Mouse (Mus musculus) 416B (cell line): Measurements from ENCODE around the gene Gm20721.
"Not testable (repeated sequence)": the region's sequence is repeated elsewhere in the genome, so short reads cannot be mapped to it uniquely, and the experiment has no call there.

ENCODE experiments used
- DNase-seq: peaks from one replicate; pipeline ENCODE4 v3.0.0; 2011; ENCODE audit warnings: low read depth

Gm20721 gene

DNA sequence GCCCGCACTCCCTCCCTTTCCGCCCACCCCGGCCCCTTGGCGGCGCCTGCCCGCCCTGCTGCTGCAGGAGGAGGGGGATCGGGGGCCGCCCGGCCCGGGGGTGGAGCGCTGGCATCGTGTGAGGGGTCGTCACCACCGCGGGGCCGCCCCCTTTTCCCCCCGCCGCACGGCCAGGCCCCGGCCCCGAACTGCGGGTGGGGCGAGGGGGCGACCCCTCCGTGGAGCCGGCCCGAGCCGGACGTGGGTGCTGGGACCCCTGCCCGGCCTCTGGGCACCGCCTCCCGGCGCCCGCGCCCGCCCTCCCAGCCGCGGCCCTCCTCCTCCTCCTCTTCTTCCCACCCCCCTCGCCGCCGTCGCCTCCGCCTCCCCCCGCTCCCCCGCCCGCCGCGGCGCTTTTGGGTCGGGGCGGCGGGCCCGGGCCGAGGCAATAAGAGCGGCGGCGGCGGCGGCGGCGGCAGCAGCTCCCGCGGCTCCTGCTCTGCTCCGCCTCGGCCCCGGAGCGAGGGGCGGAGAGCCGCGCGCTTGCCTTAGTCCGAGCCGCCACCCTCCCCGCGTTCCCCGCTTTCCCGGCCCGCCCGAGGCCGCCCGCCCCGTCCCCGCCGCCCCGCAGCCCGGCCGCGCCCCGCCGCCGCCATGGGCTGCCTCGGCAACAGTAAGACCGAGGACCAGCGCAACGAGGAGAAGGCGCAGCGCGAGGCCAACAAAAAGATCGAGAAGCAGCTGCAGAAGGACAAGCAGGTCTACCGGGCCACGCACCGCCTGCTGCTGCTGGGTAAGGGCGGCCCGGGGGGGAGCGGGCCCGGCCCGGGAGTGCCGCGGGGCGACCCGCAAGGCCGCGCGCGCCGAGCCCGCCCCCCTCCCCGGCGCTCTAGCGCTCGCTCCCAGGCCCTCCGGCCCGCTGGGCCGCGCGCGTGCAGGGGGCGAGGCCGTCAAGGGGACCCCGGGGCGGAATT, 16.6 kb downstream of the Gm20721 start:
- DNase-seq, result peak; percentile 85

DNA sequence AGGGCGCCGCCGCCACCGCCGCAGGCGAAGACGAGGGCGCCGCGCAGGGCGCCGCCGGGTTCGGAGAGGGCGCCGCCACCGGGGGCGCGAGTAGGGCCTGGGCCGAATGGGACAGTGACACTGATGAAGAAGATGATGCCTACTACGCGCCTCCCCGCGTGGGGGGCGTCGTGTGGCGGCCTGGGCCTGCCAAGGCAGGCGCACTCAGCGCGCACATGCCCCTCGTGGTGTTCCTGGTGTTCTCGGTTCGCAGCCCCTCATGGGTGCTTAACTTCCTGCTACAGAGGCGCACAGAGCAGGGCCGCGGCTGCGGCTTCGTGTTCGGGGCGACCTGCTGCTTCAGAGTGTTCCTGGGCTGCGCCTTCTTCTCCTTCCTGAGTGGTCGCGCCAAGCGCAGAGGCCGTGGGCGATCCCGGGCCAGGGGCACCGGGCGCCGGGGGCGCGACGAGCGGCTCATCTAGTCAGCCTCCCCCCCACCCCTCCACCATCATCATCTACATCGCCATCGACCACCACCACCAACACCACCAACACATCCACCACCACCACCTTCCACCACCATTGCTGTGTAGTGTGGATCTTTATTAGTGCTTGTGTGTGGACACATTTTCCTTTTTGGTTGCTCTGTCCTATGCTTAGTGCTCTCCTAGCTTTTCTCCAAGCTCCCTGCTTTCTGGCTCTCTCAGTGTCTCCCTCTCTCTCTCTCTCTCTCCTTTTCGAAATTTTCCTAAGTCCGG, 17.4 kb downstream of the Gm20721 start:
- peak; percentile 56 for DNase-seq

DNA sequence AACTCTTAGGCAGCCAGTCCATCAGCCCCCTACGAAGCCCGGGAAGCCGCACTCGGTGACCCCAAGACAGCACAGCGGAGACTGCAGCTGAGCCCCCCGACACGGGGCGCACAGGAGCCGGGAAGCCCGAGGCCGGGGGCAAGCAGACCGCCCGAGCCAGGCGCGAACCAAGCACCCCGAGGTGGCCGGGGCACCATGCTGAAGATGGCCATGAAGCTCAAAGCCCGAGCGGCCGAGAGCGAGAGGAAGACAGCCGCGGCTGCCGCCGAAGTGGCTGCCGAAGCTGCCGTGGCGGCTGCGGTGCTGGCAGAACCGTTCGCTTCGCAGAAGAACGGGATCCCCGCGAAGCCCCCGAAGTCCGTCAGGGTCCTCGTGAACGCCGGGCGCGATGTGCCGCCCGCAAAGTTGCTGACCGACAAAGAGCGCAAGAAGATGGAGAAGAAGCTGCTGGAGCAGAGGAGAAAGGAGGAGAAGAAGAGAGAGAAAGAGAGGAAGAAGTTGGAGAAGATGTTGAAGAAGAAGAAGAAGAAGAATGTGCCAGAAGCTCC, 18.1 kb downstream of the Gm20721 start:
- DNase-seq, result no peak

- DNase-seq, result peak; percentile 93
Measured at GRCm38 (mm10) chr2:174327295-174327981, 19.1 kb downstream of the Gm20721 start.

DNA sequence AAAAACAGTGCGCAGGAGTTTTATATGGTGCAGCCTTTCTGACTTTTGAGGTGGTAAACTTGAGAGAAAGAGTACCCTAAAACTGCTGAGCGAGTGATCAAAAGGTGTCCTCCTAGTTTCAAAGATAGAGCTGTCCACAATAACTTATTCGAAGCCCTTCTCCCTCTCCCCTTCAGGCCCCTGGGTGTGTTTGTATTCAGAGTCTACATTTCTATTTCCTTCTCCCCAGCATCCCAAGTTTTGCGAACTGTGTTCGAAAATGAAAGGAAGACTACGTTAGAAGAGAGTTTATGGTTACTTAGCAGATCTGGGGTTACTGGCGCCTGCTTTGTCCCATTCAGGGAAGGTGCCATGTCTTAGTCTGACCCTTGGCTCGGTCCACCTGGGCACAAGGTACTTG, 20.0 kb downstream of the Gm20721 start:
- peak; percentile 37 for DNase-seq

- DNase-seq, result no peak
Measured at GRCm38 (mm10) chr2:174325989-174326388, 20.5 kb downstream of the Gm20721 start.

GRCm38 (mm10) chr2:174316661-174317060, 29.9 kb downstream of the Gm20721 start:
- no peak for DNase-seq

DNA sequence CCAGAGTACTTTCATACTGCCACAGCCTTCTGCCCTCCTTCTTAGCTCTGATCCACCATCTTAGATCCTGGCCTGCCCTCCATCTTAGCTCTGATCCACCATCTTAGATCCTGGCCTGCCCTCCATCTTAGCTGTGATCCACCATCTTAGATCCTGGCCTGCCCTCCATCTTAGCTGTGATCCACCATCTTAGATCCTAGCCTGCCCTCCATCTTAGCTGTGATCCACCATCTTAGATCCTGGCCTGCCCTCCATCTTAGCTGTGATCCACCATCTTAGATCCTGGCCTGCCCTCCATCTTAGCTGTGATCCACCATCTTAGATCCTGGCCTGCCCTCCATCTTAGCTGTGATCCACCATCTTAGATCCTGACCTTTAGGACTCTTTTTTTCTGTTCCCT, 31.1 kb downstream of the Gm20721 start:
- DNase-seq, result not testable (repeated sequence)

- DNase-seq, result no peak
Measured at GRCm38 (mm10) chr2:174312661-174313060, 33.9 kb downstream of the Gm20721 start.

GRCm38 (mm10) chr2:174312118-174312647, 34.3 kb downstream of the Gm20721 start:
- DNase-seq, result peak; percentile 73

GRCm38 (mm10) chr2:174311613-174312012, 34.9 kb downstream of the Gm20721 start:
- DNase-seq, result no peak

DNA sequence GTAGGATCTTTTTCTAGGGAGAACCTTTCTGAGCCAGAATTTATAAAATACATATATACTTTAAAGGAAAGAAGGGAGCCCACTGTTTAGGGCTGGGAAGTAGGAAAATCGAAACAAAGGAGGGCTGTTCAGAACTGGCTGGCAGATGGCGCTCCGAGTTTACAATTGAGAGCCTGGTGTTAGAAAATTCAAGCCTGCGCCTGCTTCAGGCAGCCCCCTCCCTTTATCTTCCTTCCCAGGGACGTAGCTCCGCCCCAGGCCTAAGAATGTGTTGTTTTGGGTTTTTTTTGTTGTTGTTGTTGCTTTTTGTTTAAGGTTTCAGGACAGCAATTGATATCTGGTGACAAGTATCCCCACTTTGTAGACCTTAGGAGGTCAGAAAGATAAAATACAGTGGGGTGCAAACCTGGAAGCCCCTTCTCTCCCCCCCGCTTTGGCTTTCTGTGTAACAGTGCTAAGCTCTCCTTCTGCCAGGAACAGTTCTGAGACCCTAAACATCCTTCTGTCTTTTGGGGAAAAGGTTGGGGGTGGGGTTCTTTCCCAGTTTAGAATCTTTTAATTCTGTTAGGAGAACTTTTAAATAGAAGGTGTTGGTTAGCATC, 35.5 kb downstream of the Gm20721 start:
- DNase-seq, result peak; percentile 55

- DNase-seq, result no peak
Measured at GRCm38 (mm10) chr2:174307903-174308302, 38.6 kb downstream of the Gm20721 start.

- DNase-seq, result no peak
Measured at GRCm38 (mm10) chr2:174305646-174306045, 40.9 kb downstream of the Gm20721 start.

GRCm38 (mm10) chr2:174302526-174302925, 44.0 kb downstream of the Gm20721 start:
- DNase-seq, result no peak

DNA sequence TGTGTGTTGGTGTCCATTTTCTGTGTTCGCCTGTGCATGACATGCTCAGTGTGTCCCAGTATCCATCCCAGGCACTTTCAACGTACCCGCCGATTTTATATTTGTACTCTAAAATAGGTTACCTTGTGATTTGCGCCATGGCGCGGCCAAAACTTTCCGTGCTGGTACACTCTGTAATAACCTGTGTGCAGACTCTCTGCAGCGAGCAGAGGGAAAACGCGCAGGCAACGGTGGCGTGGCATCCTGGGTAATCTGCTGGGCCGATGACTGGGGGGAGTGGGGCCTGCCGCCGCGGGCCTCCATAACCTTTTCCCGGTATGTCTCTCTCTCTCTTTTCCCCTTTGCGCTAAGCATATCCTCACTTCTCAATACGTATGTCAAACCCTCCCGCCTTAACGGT, 45.8 kb downstream of the Gm20721 start:
- DNase-seq, result no peak

- DNase-seq, result no peak
Measured at GRCm38 (mm10) chr2:174300186-174300585, 46.3 kb downstream of the Gm20721 start.

DNA sequence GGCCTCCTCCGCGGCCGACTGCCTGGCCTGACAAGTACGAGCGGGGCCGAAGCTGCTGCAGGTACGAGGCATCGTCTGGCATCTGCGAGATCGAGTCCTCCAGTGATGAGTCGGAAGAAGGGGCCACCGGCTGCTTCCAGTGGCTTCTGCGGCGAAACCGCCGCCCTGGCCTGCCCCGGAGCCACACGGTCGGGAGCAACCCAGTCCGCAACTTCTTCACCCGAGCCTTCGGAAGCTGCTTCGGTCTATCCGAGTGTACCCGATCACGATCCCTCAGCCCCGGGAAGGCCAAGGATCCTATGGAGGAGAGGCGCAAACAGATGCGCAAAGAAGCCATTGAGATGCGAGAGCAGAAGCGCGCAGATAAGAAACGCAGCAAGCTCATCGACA, 46.7 kb downstream of the Gm20721 start:
- DNase-seq, result no peak

DNA sequence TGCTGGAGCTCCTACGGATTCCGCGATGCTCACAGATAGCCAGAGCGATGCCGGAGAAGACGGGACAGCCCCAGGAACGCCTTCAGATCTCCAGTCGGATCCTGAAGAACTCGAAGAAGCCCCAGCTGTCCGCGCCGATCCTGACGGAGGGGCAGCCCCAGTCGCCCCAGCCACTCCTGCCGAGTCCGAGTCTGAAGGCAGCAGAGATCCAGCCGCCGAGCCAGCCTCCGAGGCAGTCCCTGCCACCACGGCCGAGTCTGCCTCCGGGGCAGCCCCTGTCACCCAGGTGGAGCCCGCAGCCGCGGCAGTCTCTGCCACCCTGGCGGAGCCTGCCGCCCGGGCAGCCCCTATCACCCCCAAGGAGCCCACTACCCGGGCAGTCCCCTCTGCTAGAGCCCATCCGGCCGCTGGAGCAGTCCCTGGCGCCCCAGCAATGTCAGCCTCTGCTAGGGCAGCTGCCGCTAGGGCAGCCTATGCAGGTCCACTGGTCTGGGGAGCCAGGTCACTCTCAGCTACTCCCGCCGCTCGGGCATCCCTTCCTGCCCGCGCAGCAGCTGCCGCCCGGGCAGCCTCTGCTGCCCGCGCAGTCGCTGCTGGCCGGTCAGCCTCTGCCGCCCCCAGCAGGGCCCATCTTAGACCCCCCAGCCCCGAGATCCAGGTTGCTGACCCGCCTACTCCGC, 47.3 kb downstream of the Gm20721 start:
- DNase-seq, result no peak

DNA sequence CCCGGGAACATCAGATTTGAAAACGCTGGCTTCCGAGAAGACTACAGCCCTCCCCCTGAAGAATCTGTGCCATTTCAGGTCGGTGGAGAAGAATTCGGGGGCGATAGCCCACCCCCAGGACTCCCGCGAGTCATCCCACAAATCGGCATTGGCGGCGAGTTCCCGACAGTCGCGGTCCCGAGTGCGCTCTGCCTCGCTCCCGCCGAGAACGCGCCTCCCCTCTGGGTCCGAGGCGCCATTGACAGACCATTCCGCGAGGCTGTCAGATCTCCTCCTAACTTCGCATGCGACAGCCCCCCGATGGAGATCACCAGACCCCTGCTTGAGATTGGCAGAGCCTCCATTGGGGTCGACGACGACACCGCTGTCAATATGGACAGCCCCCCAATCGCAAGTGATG, 48.0 kb downstream of the Gm20721 start:
- no peak for DNase-seq

DNA sequence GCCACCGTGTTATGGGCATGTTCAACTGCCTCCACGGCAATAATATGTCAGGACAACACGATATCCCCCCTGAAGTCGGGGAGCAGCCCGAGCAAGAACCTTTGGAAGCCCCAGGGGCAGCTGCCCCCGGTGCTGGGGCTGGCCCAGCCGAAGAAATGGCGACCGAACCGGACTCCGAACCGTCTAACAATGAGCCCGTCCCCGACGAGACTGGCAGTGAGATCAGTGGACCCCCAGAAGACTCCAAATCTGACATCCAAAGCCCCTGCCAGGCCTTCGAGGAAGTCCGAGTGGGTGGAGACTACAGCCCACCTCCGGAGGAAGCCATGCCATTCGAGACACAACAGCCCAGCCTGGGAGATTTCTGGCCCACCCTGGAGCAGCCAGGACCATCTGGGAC, 48.7 kb downstream of the Gm20721 start:
- no peak for DNase-seq
